Mouse (Mus musculus) embryonic facial prominence, embryonic 14.5 days (tissue): ENCODE data around the gene Rtn4rl1. TPM values are rescaled to one million over a fixed set of nuclear protein-coding genes. Genes with fewer than 3 reads are reported as not detected.
"Not testable (repeated sequence)": the region's sequence is repeated elsewhere in the genome, so short reads cannot be mapped to it uniquely, and the experiment has no call there.

Experiments
- ATAC-seq: fragments of 200-750 bp; cut with Nextera tagmentation; 2 replicates; pipeline ENCODE4 v1.8.0; 2017; ENCODE audit warnings: low read depth, moderate number of reproducible peaks, moderate TSS enrichment
- DNase-seq: peaks from one replicate; pipeline ENCODE4 v3.0.0-alpha.2; 2015; ENCODE audit warnings: low spot score
- H3K27ac ChIP-seq: fragments of 300-500 bp; sonication (generic); replicated peaks from 2 replicates; pipeline ENCODE4 v1.5.1; 2014; ENCODE audit warnings: low read depth, mild to moderate bottlenecking, low read length, moderate library complexity
- H3K27me3 ChIP-seq: fragments of 300-500 bp; sonication (generic); replicated peaks from 2 replicates; pipeline ENCODE4 v1.6.1; 2014; ENCODE audit warnings: low read length; ENCODE audit not compliant: control insufficient read depth, insufficient read depth
- H3K36me3 ChIP-seq: fragments of 300-500 bp; sonication (generic); 2 replicates; pipeline ENCODE4 v1.6.1; 2014; ENCODE audit warnings: low read length, mixed read lengths; ENCODE audit not compliant: control insufficient read depth, insufficient read depth
- H3K4me1 ChIP-seq: fragments of 300-500 bp; sonication (generic); 2 replicates; pipeline ENCODE4 v1.6.1; 2014; ENCODE audit warnings: antibody characterized with exemption, low read length; ENCODE audit not compliant: control insufficient read depth, insufficient read depth
- H3K4me2 ChIP-seq: fragments of 300-500 bp; sonication (generic); 2 replicates; pipeline ENCODE4 v1.6.1; 2014; ENCODE audit warnings: low read depth, mild to moderate bottlenecking, low read length, moderate library complexity, mixed read lengths
- H3K4me3 ChIP-seq: fragments of 300-500 bp; sonication (generic); 2 replicates; pipeline ENCODE4 v1.5.1; 2014; ENCODE audit warnings: low read depth, mild to moderate bottlenecking, low read length
- H3K9ac ChIP-seq: fragments of 300-500 bp; sonication (generic); 2 replicates; pipeline ENCODE4 v1.6.1; 2014; ENCODE audit warnings: low read depth, mild to moderate bottlenecking, low read length, moderate library complexity, mixed read lengths
- H3K9me3 ChIP-seq: fragments of 300-500 bp; sonication (generic); 2 replicates; pipeline ENCODE4 v1.6.1; 2016; ENCODE audit warnings: low read length; ENCODE audit not compliant: control insufficient read depth
- WGBS: fragments of 180-500 bp; shearing (Covaris S2); extraction: QIAGEN DNeasy Blood & Tissue Kit; methylation state at CpG from one replicate; pipeline ENCODE4 v1.1.7; 2014; 5-methylcytosine and 5-hydroxymethylcytosine counted together
- polyA plus RNA-seq: library from polyadenylated mRNA; unstranded; fragments of >200 nt; fragmentation: Nextera tagmentation; extraction: Ambion mirVana; gene quantifications from 2 replicates; pipeline ENCODE4 v1.2.1, GENCODE M21; 2014

Gene Rtn4rl1
- polyA plus RNA-seq, 1 experiment from 2014 or later, result 4.9 TPM

GRCm38 (mm10) chr11:75172151-75173094 lies 21.2 kb upstream of the Rtn4rl1 start:
- Histone ChIP-seq H3K9ac (peak overlapping the region; percentile 37; the same call in 1 of the 2 replicates), H3K9me3 (no peaks in the 10 kb centered on the region), H3K27me3 (peaks cover 63% of the 10 kb centered on the region), H3K4me3 (peak overlapping the region; percentile 58), H3K4me2 (peak overlapping the region; percentile 83), H3K36me3 (peaks cover 12% of the 10 kb centered on the region), H3K4me1 (peaks cover 32% of the 10 kb centered on the region), H3K27ac (no peak overlapping the region)
- under 1% methylated on average over 59 of the region's 75 CpGs for WGBS
- DNase-seq, result peak; percentile 43
- ATAC-seq, result no peak; the same call in 1 of the 2 replicates

- H3K9ac ChIP-seq, result peak overlapping the region; percentile 47
These were observed 20.3 kb upstream of the Rtn4rl1 start for GRCm38 (mm10) chr11:75173095-75173798.

GRCm38 (mm10) chr11:75173799-75174165 lies 19.8 kb upstream of the Rtn4rl1 start:
- Histone ChIP-seq H3K36me3 (peaks cover 17% of the 10 kb centered on the region), H3K4me1 (peaks cover 28% of the 10 kb centered on the region), H3K27ac (no peak overlapping the region), H3K4me3 (peak overlapping the region; percentile 58), H3K4me2 (peak overlapping the region; percentile 83), H3K9ac (no peak overlapping the region), H3K27me3 (peaks cover 50% of the 10 kb centered on the region), H3K9me3 (no peaks in the 10 kb centered on the region)
- WGBS, result 4% methylated on average over 15 of the region's 15 CpGs
- DNase-seq, result no peak
- ATAC-seq, result no peak

More at GRCm38 (mm10) chr11:75173095-75173798, 20.3 kb upstream of the Rtn4rl1 start:
- Histone ChIP-seq H3K27ac (no peak overlapping the region), H3K9me3 (no peaks in the 10 kb centered on the region), H3K4me1 (peaks cover 31% of the 10 kb centered on the region), H3K4me3 (peak overlapping the region; percentile 58), H3K36me3 (peaks cover 17% of the 10 kb centered on the region), H3K27me3 (peaks cover 55% of the 10 kb centered on the region), H3K4me2 (peak overlapping the region; percentile 83)
- under 1% methylated on average over 34 of the region's 71 CpGs for WGBS
- DNase-seq, result peak; percentile 82
- ATAC-seq, result peak; percentile 28

- peaks cover 28% of the 10 kb centered on the region for H3K4me1 ChIP-seq
- not testable (repeated sequence) for ATAC-seq, H3K9me3 ChIP-seq, H3K4me3 ChIP-seq, DNase-seq, H3K27ac ChIP-seq, H3K9ac ChIP-seq, H3K4me2 ChIP-seq
- H3K27me3 ChIP-seq, result peaks cover 42% of the 10 kb centered on the region
- 69% methylated on average over 6 of the region's 6 CpGs for WGBS
- H3K36me3 ChIP-seq, result peaks cover 17% of the 10 kb centered on the region
These were observed 19.0 kb upstream of the Rtn4rl1 start for GRCm38 (mm10) chr11:75174574-75174973.

- Histone ChIP-seq H3K4me3 (peak overlapping the region; percentile 81), H3K4me2 (peak overlapping the region; percentile 96), H3K4me1 (peaks cover 11% of the 10 kb centered on the region), H3K36me3 (peaks cover 29% of the 10 kb centered on the region), H3K27ac (peak overlapping the region; percentile 76), H3K27me3 (peaks cover 8% of the 10 kb centered on the region), H3K9ac (peak overlapping the region; percentile 86), H3K9me3 (no peaks in the 10 kb centered on the region)
- DNase-seq, result no peak
- no peak for ATAC-seq
- WGBS, result 46% methylated on average over 12 of the region's 12 CpGs
These were observed 15.6 kb upstream of the Rtn4rl1 start for GRCm38 (mm10) chr11:75178011-75178410.

- peaks cover 37% of the 10 kb centered on the region for H3K36me3 ChIP-seq
- 1% methylated on average over 16 of the region's 33 CpGs for WGBS
- no peaks in the 10 kb centered on the region for H3K9me3 ChIP-seq
- DNase-seq (peak; percentile 96), ATAC-seq (peak; percentile 96)
- H3K4me2 ChIP-seq, result peak within 1 kb of the TSS; percentile 96
- H3K27me3 ChIP-seq, result peaks cover under 1% of the 10 kb centered on the region; the same call in 1 of the 2 replicates
- H3K4me1 ChIP-seq, result peaks cover 8% of the 10 kb centered on the region
- peak within 1 kb of the TSS; percentile 81 for H3K4me3 ChIP-seq
- H3K27ac ChIP-seq, result peak within 1 kb of the TSS; percentile 76
- peak within 1 kb of the TSS; percentile 86 for H3K9ac ChIP-seq
These were observed 14.8 kb upstream of the Rtn4rl1 start, which contains the start of gene Ovca2 for GRCm38 (mm10) chr11:75178672-75179208. Gene Ovca2, minus strand, starts transcription at chr11:75178835.

- Histone ChIP-seq H3K36me3 (peaks cover 23% of the 10 kb centered on the region; the same call in 1 of the 2 replicates), H3K27ac (no peak overlapping the region), H3K4me2 (no peak overlapping the region), H3K4me3 (no peak overlapping the region), H3K4me1 (no peaks in the 10 kb centered on the region), H3K9ac (no peak overlapping the region), H3K9me3 (no peaks in the 10 kb centered on the region), H3K27me3 (no peaks in the 10 kb centered on the region)
- WGBS, result 63% methylated on average over 2 of the region's 2 CpGs
- ATAC-seq, result no peak
- DNase-seq, result no peak
These were observed 9.5 kb upstream of the Rtn4rl1 start for GRCm38 (mm10) chr11:75183917-75184570.

GRCm38 (mm10) chr11:75184573-75184972 lies 9.0 kb upstream of the Rtn4rl1 start:
- peaks cover 4% of the 10 kb centered on the region; the same call in 1 of the 2 replicates for H3K4me1 ChIP-seq
- no peak overlapping the region for H3K27ac ChIP-seq
- ATAC-seq (no peak), DNase-seq (no peak)
- H3K4me3 ChIP-seq, result no peak overlapping the region
- H3K27me3 ChIP-seq, result no peaks in the 10 kb centered on the region
- H3K9ac ChIP-seq, result no peak overlapping the region
- H3K36me3 ChIP-seq, result peaks cover 23% of the 10 kb centered on the region; the same call in 1 of the 2 replicates
- 76% methylated on average over 5 of the region's 5 CpGs for WGBS
- H3K4me2 ChIP-seq, result no peak overlapping the region
- no peaks in the 10 kb centered on the region for H3K9me3 ChIP-seq
